Mouse (Mus musculus) leukemia stem cell, adult 10-12 weeks (primary cell): ENCODE measurements around the gene Krtap21-1. TPM values are rescaled to one million over a fixed set of nuclear protein-coding genes. Genes with fewer than 3 reads are reported as not detected.

Experiments
- polyA plus RNA-seq: library from polyadenylated mRNA; stranded (reverse); fragments of >175 nt; gene quantifications from 2 replicates; pipeline ENCODE4 v1.2.3, GENCODE M21; 2012; ENCODE audit warnings: low replicate concordance

Gene Krtap21-1
- not detected in 2 replicates for polyA plus RNA-seq

GRCm38 (mm10) chr16:89403768-89404167 lies at the start of gene Krtap21-1:
Gene Krtap21-1 (minus strand): TSS chr16:89403868.

GRCm38 (mm10) chr16:89420011-89420410 lies 16.3 kb upstream of the Krtap21-1 start, which contains the start of gene Krtap6-2:
Gene Krtap6-2 (minus strand): TSS chr16:89420111.

Other genes starting within 250 kb of the Krtap21-1 start
- gene Gm9789, start 245.9 kb downstream of the Krtap21-1 start, polyA plus RNA-seq: not detected in 2 replicates
- gene Gm7735, start 234.4 kb downstream of the Krtap21-1 start, polyA plus RNA-seq: not detected in 2 replicates
- gene 1110057P08Rik, start 229.1 kb downstream of the Krtap21-1 start, polyA plus RNA-seq: not detected in 2 replicates
- gene Krtap20-2, start 198.0 kb downstream of the Krtap21-1 start, polyA plus RNA-seq: not detected in 2 replicates
- not detected in 2 replicates for gene Krtap6-2, start 16.2 kb upstream of the Krtap21-1 start, polyA plus RNA-seq
- gene Krtap8-1, start 84.1 kb upstream of the Krtap21-1 start, polyA plus RNA-seq: not detected in 2 replicates
- not detected in 2 replicates for gene Krtap7-1, start 104.5 kb upstream of the Krtap21-1 start, polyA plus RNA-seq
- not detected in 2 replicates for gene Krtap11-1, start 167.3 kb upstream of the Krtap21-1 start, polyA plus RNA-seq